Mouse (Mus musculus): ENCODE measurements at regions not wholly inside any gene's neighbourhood (a gene's known extent, or its start where the extent isn't known, plus 50 kb on each side); places are given as distances from the start of the nearest gene placed in this dataset.
A peak's percentile ranks its signal among the peaks of the same experiment; 100 is the strongest.
"Not testable (repeated sequence)": the region's sequence is repeated elsewhere in the genome, so short reads cannot be mapped to it uniquely, and the experiment has no call there.

GRCm38 (mm10) chrX:18960465-18960864, 499.3 kb upstream of the 4930578C19Rik start:
- ATAC-seq (ENCODE audit: low TSS enrichment): no peak

DNA sequence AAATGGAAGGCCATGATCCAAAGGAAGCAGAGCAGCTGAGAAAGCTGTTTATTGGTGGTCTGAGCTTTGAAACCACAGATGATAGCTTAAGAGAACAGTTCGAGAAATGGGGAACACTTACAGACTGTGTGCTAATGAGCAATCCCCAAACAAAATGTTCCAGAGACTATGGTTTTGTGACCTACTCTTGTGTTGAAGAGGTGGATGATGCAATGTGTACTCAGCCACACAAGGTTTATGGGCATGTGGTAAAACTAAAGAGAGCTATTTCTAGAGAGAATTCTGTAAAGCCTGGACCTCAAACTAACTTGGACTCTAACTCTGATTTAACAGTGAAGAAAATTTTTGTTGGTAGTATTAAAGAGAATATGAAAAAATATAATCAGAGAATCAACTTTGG, 481.4 kb upstream of the 4930578C19Rik start:
- no peak for ATAC-seq (ENCODE audit: low TSS enrichment)

DNA sequence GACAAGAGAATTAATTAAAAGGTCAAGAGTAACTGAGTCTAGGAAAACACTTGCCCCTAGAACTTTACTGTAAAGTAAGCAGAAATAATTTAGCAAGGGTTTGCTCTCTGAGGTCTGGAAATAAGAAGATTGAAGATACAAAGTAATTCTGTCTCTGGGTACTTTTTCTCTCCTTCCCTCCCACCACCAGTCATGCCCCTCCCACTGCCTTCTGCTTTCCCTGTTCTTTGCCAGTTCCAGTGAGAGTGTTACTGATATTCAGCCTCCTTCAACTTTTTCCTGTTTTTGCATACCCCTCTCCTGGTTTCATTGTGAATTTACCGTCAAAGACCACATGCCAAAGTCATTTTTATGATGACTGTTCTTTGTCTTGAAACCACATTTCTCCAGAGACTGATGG, 472.1 kb upstream of the 4930578C19Rik start:
- ATAC-seq (ENCODE audit: low TSS enrichment): peak; percentile 86

GRCm38 (mm10) chrX:18923084-18923483, 461.9 kb upstream of the 4930578C19Rik start:
- ATAC-seq (ENCODE audit: low TSS enrichment): no peak

GRCm38 (mm10) chrX:18921366-18922092, 460.3 kb upstream of the 4930578C19Rik start:
- ATAC-seq (ENCODE audit: low TSS enrichment): peak; percentile 57; the same call in 1 of the 2 replicates

GRCm38 (mm10) chrX:18882784-18883171, 421.6 kb upstream of the 4930578C19Rik start:
- ATAC-seq (ENCODE audit: low TSS enrichment): no peak

DNA sequence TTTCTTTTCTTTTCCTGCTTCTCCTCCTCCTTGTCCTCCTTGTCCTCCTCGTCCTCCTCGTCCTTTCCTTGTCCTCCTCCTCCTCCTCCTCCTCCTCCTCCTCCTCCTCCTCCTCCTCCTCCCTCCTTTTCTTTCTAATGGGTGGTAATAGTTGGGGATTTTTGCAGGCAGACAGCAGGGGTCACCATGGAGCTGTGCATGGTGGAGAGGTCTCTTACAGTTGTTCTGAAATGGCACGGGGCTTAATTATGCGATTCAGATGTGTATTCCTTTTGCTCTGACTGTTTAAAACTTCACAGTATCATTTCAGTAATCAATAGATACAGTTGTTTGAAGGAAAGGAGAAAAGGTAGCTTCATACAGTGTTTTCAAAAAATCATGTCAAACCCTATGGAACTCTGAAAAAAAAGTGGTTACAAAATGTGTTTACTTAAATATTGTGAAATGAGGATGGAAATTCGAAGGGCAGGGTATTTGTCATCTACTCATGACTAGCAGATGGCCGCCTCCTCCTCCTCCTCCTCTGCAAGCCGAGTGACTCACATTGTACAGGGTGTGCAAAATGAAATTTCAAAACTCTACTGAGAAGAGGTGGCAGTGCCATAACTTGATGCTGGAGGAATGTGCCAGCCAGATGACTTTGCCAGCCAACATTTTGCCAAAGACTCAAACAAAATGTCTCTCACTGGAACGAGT, 421.0 kb upstream of the 4930578C19Rik start:
- peak; percentile 100 for ATAC-seq (ENCODE audit: low TSS enrichment)

- peak; percentile 73 for ATAC-seq (ENCODE audit: low TSS enrichment)
Measured at GRCm38 (mm10) chrX:18875734-18876133, 414.5 kb upstream of the 4930578C19Rik start.

- peak; percentile 89 for ATAC-seq (ENCODE audit: low TSS enrichment)
Measured at GRCm38 (mm10) chrX:18874051-18874450, 412.9 kb upstream of the 4930578C19Rik start.

GRCm38 (mm10) chrX:18838668-18839067, 377.5 kb upstream of the 4930578C19Rik start:
- peak; percentile 80 for ATAC-seq (ENCODE audit: low TSS enrichment)

- ATAC-seq (ENCODE audit: low TSS enrichment): not testable (repeated sequence)
Measured at GRCm38 (mm10) chrX:18824971-18825370, 363.8 kb upstream of the 4930578C19Rik start.

- ATAC-seq (ENCODE audit: low TSS enrichment): no peak
Measured at GRCm38 (mm10) chrX:18814441-18814973, 353.3 kb upstream of the 4930578C19Rik start.

All from frontal cortex, adult (tissue).